Mouse (Mus musculus) lung, embryonic 15.5 days (tissue): ENCODE data around the gene Enah. TPM values are rescaled to one million over a fixed set of nuclear protein-coding genes. Genes with fewer than 3 reads are reported as not detected.
A peak's percentile ranks its signal among the peaks of the same experiment; 100 is the strongest.

ENCODE experiments used
- ATAC-seq: fragments of 200-750 bp; cut with Nextera tagmentation; 2 replicates; pipeline ENCODE4 v1.8.0; 2017; ENCODE audit warnings: moderate number of reproducible peaks, borderline replicate concordance; ENCODE audit not compliant: low FRiP score, low TSS enrichment; ENCODE audit errors: extremely low read depth
- H3K27ac ChIP-seq: fragments of 300-500 bp; sonication (generic); 2 replicates; pipeline ENCODE4 v1.5.1; 2015; ENCODE audit warnings: moderate library complexity, mild to moderate bottlenecking, inconsistent platforms
- H3K27me3 ChIP-seq: fragments of 300-500 bp; sonication (generic); 2 replicates; pipeline ENCODE4 v1.6.1; 2015; ENCODE audit warnings: inconsistent platforms
- H3K36me3 ChIP-seq: fragments of 300-500 bp; sonication (generic); 2 replicates; pipeline ENCODE4 v1.6.1; 2015; ENCODE audit warnings: inconsistent platforms
- H3K4me1 ChIP-seq: fragments of 300-500 bp; sonication (generic); 2 replicates; pipeline ENCODE4 v1.6.1; 2015; ENCODE audit warnings: inconsistent platforms
- H3K4me2 ChIP-seq: fragments of 300-500 bp; sonication (generic); 2 replicates; pipeline ENCODE4 v1.6.1; 2015; ENCODE audit warnings: inconsistent platforms, mild to moderate bottlenecking, moderate library complexity
- H3K4me3 ChIP-seq: fragments of 300-500 bp; sonication (generic); 2 replicates; pipeline ENCODE4 v1.5.1; 2015; ENCODE audit warnings: mild to moderate bottlenecking, inconsistent platforms
- H3K9ac ChIP-seq: fragments of 300-500 bp; sonication (generic); 2 replicates; pipeline ENCODE4 v1.6.1; 2015; ENCODE audit warnings: inconsistent platforms
- H3K9me3 ChIP-seq: fragments of 300-500 bp; sonication (generic); 2 replicates; pipeline ENCODE4 v1.6.1; 2016; ENCODE audit warnings: inconsistent platforms
- WGBS: fragments of 180-500 bp; shearing (Covaris S2); methylation state at CpG from one replicate; pipeline ENCODE4 v1.1.7; 2015; 5-methylcytosine and 5-hydroxymethylcytosine counted together
- polyA plus RNA-seq: library from polyadenylated mRNA; unstranded; fragments of >200 nt; fragmentation: Nextera tagmentation; extraction: Ambion mirVana; gene quantifications from 2 replicates; pipeline ENCODE4 v1.2.1, GENCODE M21; 2015

Gene Enah
- polyA plus RNA-seq, 1 experiment from 2014 or later, result 12.6 TPM

- no peak for ATAC-seq
- no peaks in the 10 kb centered on the region for H3K9me3 ChIP-seq
- H3K4me3 ChIP-seq, result no peak overlapping the region
- WGBS, result 73% methylated on average over 6 of the region's 6 CpGs
- H3K9ac ChIP-seq, result no peak overlapping the region
- H3K27ac ChIP-seq, result no peak overlapping the region
- H3K4me2 ChIP-seq, result no peak overlapping the region
- H3K27me3 ChIP-seq, result no peaks in the 10 kb centered on the region
- peaks cover 4% of the 10 kb centered on the region for H3K4me1 ChIP-seq
- H3K36me3 ChIP-seq, result no peaks in the 10 kb centered on the region
Measured at GRCm38 (mm10) chr1:181866429-181867280, 153.1 kb downstream of the Enah start.

GRCm38 (mm10) chr1:181865863-181866216, 153.9 kb downstream of the Enah start:
- Histone ChIP-seq H3K36me3 (no peaks in the 10 kb centered on the region), H3K4me3 (no peak overlapping the region), H3K4me1 (peaks cover 9% of the 10 kb centered on the region), H3K9ac (no peak overlapping the region), H3K9me3 (no peaks in the 10 kb centered on the region), H3K27me3 (no peaks in the 10 kb centered on the region), H3K4me2 (no peak overlapping the region), H3K27ac (no peak overlapping the region)
- ATAC-seq, result no peak
- WGBS, result 65% methylated on average over 5 of the region's 5 CpGs

GRCm38 (mm10) chr1:181864971-181865862, 154.6 kb downstream of the Enah start:
- H3K4me3 ChIP-seq, result no peak overlapping the region
- 0 out of 2 replicates have a peak, but pooled peaks have one; percentile 6 for ATAC-seq

DNA sequence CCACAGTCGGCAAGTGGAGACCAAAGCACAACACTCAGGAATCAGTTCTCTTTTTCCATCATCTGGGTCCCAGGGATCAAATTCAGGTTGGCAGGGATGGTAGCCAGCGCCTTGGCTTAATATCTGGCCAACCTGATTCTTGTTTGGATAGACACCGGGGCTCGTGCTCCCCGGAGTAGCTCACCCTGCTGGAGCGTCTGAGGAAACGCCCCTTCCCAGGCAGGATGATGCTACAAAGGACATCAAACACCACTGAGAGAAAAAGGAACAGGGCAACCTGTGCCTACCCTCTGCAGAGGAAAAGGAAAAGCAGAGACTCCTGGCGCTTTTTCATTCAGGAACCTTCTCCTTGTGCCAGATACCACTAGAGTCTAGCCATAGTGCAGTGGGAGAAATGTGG, 156.4 kb downstream of the Enah start:
- 29% methylated on average over 8 of the region's 8 CpGs for WGBS
- no peak overlapping the region for H3K4me2 ChIP-seq
- H3K4me1 ChIP-seq, result peaks cover 16% of the 10 kb centered on the region
- H3K27me3 ChIP-seq, result no peaks in the 10 kb centered on the region
- H3K9ac ChIP-seq, result no peak overlapping the region
- H3K27ac ChIP-seq, result no peak overlapping the region
- H3K36me3 ChIP-seq, result no peaks in the 10 kb centered on the region
- H3K4me3 ChIP-seq, result no peak overlapping the region
- ATAC-seq, result no peak
- H3K9me3 ChIP-seq, result no peaks in the 10 kb centered on the region

More at GRCm38 (mm10) chr1:181864971-181865862, 154.6 kb downstream of the Enah start:
- Histone ChIP-seq H3K4me2 (no peak overlapping the region), H3K27ac (peak overlapping the region; percentile 39; the same call in 1 of the 2 replicates), H3K9me3 (no peaks in the 10 kb centered on the region), H3K36me3 (no peaks in the 10 kb centered on the region), H3K27me3 (no peaks in the 10 kb centered on the region), H3K4me1 (peaks cover 15% of the 10 kb centered on the region), H3K9ac (no peak overlapping the region)
- WGBS, result 64% methylated on average over 11 of the region's 11 CpGs

- ATAC-seq, result no peak
- Histone ChIP-seq H3K27ac (no peak overlapping the region), H3K9me3 (no peaks in the 10 kb centered on the region), H3K36me3 (no peaks in the 10 kb centered on the region), H3K4me1 (peaks cover 16% of the 10 kb centered on the region), H3K27me3 (no peaks in the 10 kb centered on the region), H3K9ac (no peak overlapping the region), H3K4me3 (no peak overlapping the region), H3K4me2 (no peak overlapping the region)
- WGBS, result 56% methylated on average over 16 of the region's 16 CpGs
Measured at GRCm38 (mm10) chr1:181862676-181863374, 157.0 kb downstream of the Enah start.

DNA sequence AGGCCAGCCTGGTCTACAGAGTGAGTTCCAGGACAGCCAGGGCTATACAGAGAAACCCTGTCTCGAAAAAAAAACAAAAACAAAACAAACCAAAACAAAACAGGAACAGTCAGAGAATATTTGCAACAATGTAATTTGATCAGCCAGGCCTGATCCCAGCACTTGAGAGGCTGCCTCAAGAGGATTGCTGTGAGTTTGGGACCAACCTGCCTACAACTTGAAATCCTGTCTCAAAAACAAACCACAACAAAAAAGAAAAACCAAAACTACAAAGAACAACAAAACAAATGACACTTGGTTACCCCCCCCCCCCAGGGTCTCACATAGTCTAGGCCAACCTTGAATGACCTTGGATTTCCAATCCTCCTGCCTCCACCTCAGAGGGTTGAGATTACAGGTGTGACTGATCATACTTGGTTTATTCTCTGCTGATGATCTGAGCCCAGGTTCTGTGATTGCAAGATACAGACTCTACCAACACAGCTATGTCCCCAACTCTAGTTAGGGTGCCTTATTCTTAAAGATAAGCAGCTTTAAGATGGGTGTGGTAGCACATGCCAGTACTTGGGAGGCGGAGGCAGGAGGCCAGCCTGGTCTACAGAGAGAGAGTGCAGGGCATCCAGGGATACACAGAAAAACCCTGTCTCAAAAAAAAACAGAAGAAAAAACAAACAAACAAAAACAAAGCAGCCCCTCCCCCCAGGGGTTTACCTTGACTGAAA, 158.4 kb downstream of the Enah start:
- WGBS, result 72% methylated on average over 2 of the region's 2 CpGs

GRCm38 (mm10) chr1:181860659-181861058, 159.1 kb downstream of the Enah start:
- H3K9me3 ChIP-seq, result no peaks in the 10 kb centered on the region
- H3K4me3 ChIP-seq, result no peak overlapping the region
- no peaks in the 10 kb centered on the region for H3K27me3 ChIP-seq
- H3K9ac ChIP-seq, result no peak overlapping the region
- H3K4me1 ChIP-seq, result peaks cover 16% of the 10 kb centered on the region
- peak; percentile 77; the same call in 1 of the 2 replicates for ATAC-seq
- H3K36me3 ChIP-seq, result no peaks in the 10 kb centered on the region
- H3K27ac ChIP-seq, result peak overlapping the region; percentile 66
- H3K4me2 ChIP-seq, result peak overlapping the region; percentile 18; the same call in 1 of the 2 replicates
- 5% methylated on average over 5 of the region's 5 CpGs for WGBS

More for the DNA sequence above, 158.4 kb downstream of the Enah start:
- no peak overlapping the region for H3K4me3 ChIP-seq
- H3K9ac ChIP-seq, result no peak overlapping the region
- H3K9me3 ChIP-seq, result no peaks in the 10 kb centered on the region
- H3K27me3 ChIP-seq, result no peaks in the 10 kb centered on the region
- H3K36me3 ChIP-seq, result no peaks in the 10 kb centered on the region
- no peak for ATAC-seq
- peaks cover 16% of the 10 kb centered on the region for H3K4me1 ChIP-seq
- no peak overlapping the region for H3K4me2 ChIP-seq
- peak overlapping the region; percentile 66; the same call in 1 of the 2 replicates for H3K27ac ChIP-seq

GRCm38 (mm10) chr1:181856329-181856728, 163.5 kb downstream of the Enah start:
- no peak overlapping the region for H3K4me3 ChIP-seq
- ATAC-seq, result no peak
- H3K4me2 ChIP-seq, result no peak overlapping the region
- peaks cover 28% of the 10 kb centered on the region for H3K4me1 ChIP-seq
- H3K27me3 ChIP-seq, result no peaks in the 10 kb centered on the region
- H3K9me3 ChIP-seq, result no peaks in the 10 kb centered on the region
- H3K27ac ChIP-seq, result no peak overlapping the region
- no peak overlapping the region for H3K9ac ChIP-seq
- H3K36me3 ChIP-seq, result no peaks in the 10 kb centered on the region
- WGBS, result 79% methylated on average over 2 of the region's 2 CpGs

DNA sequence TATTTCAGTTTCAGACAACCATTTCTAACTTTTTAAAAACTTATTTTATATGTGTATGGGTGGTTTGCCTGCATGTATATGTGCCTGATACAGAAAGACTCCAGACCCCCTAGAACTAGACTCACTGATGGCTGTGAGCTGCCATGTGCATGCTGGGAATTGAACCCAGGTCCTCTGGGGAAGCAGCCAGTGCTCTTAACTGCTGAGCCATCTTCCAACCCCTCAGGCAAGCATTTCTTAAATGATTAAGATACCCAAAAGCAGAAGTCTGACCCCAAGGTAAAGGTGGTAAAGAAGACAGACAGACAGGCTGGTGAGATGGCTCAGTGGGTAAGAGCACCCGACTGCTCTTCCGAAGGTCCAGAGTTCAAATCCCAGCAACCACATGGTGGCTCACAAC, 165.0 kb downstream of the Enah start:
- no peak overlapping the region for H3K9ac ChIP-seq
- H3K36me3 ChIP-seq, result no peaks in the 10 kb centered on the region
- 90% methylated on average over 2 of the region's 2 CpGs for WGBS
- no peaks in the 10 kb centered on the region for H3K9me3 ChIP-seq
- no peak for ATAC-seq
- H3K4me1 ChIP-seq, result peaks cover 17% of the 10 kb centered on the region
- no peaks in the 10 kb centered on the region for H3K27me3 ChIP-seq
- no peak overlapping the region for H3K4me3 ChIP-seq
- no peak overlapping the region for H3K4me2 ChIP-seq
- H3K27ac ChIP-seq, result no peak overlapping the region

GRCm38 (mm10) chr1:181853081-181853736, 166.6 kb downstream of the Enah start:
- no peaks in the 10 kb centered on the region for H3K9me3 ChIP-seq
- H3K9ac ChIP-seq, result peak overlapping the region; percentile 29; the same call in 1 of the 2 replicates
- H3K36me3 ChIP-seq, result no peaks in the 10 kb centered on the region
- H3K4me1 ChIP-seq, result peaks cover 17% of the 10 kb centered on the region
- H3K27ac ChIP-seq, result peak overlapping the region; percentile 89
- peak overlapping the region; percentile 57 for H3K4me2 ChIP-seq
- ATAC-seq, result peak; percentile 79
- H3K27me3 ChIP-seq, result no peaks in the 10 kb centered on the region
- 5% methylated on average over 20 of the region's 21 CpGs for WGBS
- H3K4me3 ChIP-seq, result peak overlapping the region; percentile 23
